Mouse (Mus musculus) small intestine, adult 2 months (tissue): ENCODE data around the gene Camk2n1. TPM values are rescaled to one million over a fixed set of nuclear protein-coding genes. Genes with fewer than 3 reads are reported as not detected.
A peak's percentile ranks its signal among the peaks of the same experiment; 100 is the strongest.

ENCODE experiments used
- H3K27ac ChIP-seq: fragments of 200-500 bp; 2 replicates; pipeline ENCODE4 v1.5.1; 2012; ENCODE audit warnings: low read depth, low read length, control low read depth, inconsistent platforms; ENCODE audit not compliant: insufficient read depth
- H3K27me3 ChIP-seq: fragments of 200-500 bp; 2 replicates; pipeline ENCODE4 v1.6.1; 2012; ENCODE audit warnings: mild to moderate bottlenecking, moderate library complexity, low read length, inconsistent platforms; ENCODE audit not compliant: control insufficient read depth, insufficient read depth
- H3K36me3 ChIP-seq: fragments of 200-500 bp; 2 replicates; pipeline ENCODE4 v1.6.1; 2012; ENCODE audit warnings: mild to moderate bottlenecking, low read length, control low read depth, inconsistent platforms; ENCODE audit not compliant: control insufficient read depth, insufficient read depth
- H3K4me1 ChIP-seq: fragments of 200-500 bp; 2 replicates; pipeline ENCODE4 v1.6.1; 2012; ENCODE audit warnings: low read length, inconsistent platforms, mixed read lengths; ENCODE audit not compliant: control insufficient read depth, insufficient read depth, insufficient read length
- H3K4me3 ChIP-seq: fragments of 200-500 bp; 2 replicates; pipeline ENCODE4 v1.5.1; 2012; ENCODE audit warnings: low read depth, mild to moderate bottlenecking, control low read depth, inconsistent platforms, low read length, moderate library complexity
- CTCF ChIP-seq: fragments of 200-500 bp; IDR thresholded peaks from 2 replicates; pipeline ENCODE4 v1.5.1; 2012; ENCODE audit warnings: low read depth, mild to moderate bottlenecking, control low read depth, inconsistent platforms, low read length, moderate library complexity, mixed read lengths; ENCODE audit not compliant: insufficient replicate concordance, insufficient read length; ENCODE audit errors: extremely low read depth
- POLR2A ChIP-seq: fragments of 200-500 bp; IDR thresholded peaks from 2 replicates; pipeline ENCODE4 v1.6.1; 2012; ENCODE audit warnings: low read depth, mild to moderate bottlenecking, control low read depth, inconsistent platforms, low read length, moderate library complexity
- WGBS: fragments of 180-500 bp; shearing (Covaris S2); methylation state at CpG from one replicate; pipeline ENCODE4 v1.1.7; 2018; 5-methylcytosine and 5-hydroxymethylcytosine counted together
- polyA plus RNA-seq: library from polyadenylated mRNA; depleted of rRNA; stranded (reverse); fragments of >200 nt; gene quantifications from 2 replicates; pipeline ENCODE4 v1.2.3, GENCODE M21; 2012

Gene Camk2n1
- polyA plus RNA-seq, 1 experiment: 93.9 TPM

DNA sequence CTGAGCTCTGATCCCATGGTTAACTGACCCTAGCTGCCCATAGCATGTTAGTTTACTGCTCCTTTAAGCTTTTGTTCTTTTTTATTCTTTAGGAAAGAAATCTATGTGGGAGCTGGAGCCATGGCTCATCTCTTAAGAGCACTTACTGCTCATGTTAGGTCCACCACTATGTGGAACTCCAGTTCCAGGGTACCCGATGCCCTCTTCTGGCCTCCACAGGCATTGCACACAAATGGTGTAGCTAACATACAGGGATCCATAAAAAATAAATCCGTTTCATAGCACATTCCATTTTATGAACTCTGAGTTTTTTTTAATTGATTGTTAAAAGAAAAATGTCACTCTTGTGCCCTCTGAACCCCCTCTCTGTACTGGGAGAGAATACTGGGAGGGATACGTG, 24.3 kb upstream of the Camk2n1 start:
- WGBS: 43% methylated on average over 3 of the region's 3 CpGs
- TF ChIP-seq POLR2A (no peak), CTCF (peak; percentile 50; the same call in 1 of the 2 replicates)
- no peak overlapping the region for H3K27ac ChIP-seq
- H3K4me3 ChIP-seq: no peak overlapping the region
- no peaks in the 10 kb centered on the region for H3K27me3 ChIP-seq
- no peaks in the 10 kb centered on the region for H3K36me3 ChIP-seq
- H3K4me1 ChIP-seq: peaks cover 14% of the 10 kb centered on the region; the same call in 1 of the 2 replicates

- TF ChIP-seq CTCF (no peak), POLR2A (no peak)
- 56% methylated on average over 8 of the region's 8 CpGs for WGBS
- H3K4me1 ChIP-seq: peaks cover 13% of the 10 kb centered on the region
- peaks cover 3% of the 10 kb centered on the region; the same call in 1 of the 2 replicates for H3K36me3 ChIP-seq
- no peak overlapping the region for H3K27ac ChIP-seq
- no peaks in the 10 kb centered on the region for H3K27me3 ChIP-seq
- H3K4me3 ChIP-seq: no peak overlapping the region
These were observed 22.8 kb upstream of the Camk2n1 start for GRCm38 (mm10) chr4:138431340-138431739.

DNA sequence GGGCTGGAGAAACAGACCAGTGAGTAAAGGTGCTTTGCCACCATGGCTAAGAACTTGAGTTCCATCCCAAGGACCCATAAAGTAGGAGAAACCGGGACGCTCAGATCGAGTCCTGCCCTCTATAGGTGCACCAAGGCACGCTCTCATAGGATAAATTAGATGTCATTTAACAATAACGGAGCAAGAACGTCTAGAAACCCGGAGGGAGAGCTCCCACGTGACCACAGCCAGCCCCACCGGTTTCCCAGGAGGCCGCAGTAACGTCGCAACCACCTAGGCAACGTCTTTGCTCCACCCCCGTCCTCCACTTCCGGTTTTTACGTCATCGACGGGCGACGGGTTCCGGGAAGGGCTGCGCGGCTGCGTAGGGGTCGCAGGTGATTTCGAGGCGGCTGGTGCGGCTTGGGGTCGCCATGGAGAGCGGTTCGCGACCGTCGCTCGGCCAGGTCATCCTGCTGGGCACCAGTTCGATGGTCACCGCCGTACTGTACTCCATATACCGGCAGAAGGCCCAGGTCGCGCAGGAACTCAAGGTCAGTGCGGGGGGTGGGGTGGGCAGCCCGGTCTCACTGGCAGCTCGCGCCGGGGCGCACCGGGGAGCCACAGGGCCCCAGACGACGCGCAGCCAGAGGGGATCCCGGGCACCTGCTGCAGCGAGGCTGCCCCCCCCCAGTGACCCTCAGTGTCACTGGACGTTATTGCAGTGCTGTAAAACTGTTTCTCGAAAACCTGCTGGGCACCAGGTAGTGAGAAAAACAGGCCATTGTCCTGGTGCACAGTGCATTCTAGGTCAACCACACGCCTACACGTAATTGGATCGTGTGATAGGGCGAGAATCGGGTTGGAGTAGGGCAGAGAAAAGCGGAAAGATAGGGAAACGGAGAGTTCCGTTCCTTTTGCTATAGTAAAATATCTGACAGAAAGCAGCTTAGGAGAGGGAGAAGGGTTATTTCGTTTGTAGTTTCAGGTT, 19.5 kb upstream of the Camk2n1 start, which contains the start of gene Mul1:
Gene Mul1, plus strand, starts transcription at position 325 of the 970 bp plus-strand sequence.
- Histone ChIP-seq H3K36me3 (peaks cover 33% of the 10 kb centered on the region), H3K4me1 (peaks cover 9% of the 10 kb centered on the region), H3K27ac (peak within 1 kb of the TSS; percentile 77), H3K4me3 (peak within 1 kb of the TSS; percentile 88), H3K27me3 (no peaks in the 10 kb centered on the region)
- WGBS: under 1% methylated on average over 64 of the region's 64 CpGs
- TF ChIP-seq POLR2A: peak; percentile 40; the same call in 1 of the 2 replicates
- no peak for TF ChIP-seq CTCF

DNA sequence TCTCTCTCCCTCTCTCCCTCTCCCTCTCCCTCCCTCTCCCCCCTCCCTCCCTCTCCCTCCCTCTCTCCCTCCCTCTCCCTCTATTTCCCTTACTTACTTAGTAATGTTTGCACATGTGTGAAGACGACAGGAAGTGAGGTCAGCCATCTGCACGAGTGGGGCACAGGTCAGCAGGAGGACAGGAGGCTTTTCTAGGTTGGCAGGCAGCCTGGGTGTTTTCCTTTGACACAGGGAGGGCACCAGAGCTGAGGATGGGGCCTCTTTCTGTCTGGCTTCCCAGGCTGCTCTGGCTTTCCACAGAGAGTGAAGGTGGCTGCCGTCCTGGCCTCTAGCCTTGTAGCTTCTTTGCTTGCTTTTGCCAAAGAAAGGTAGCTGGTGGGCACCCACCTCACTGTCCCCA, 14.1 kb upstream of the Camk2n1 start:
- H3K27me3 ChIP-seq: no peaks in the 10 kb centered on the region
- no peak overlapping the region for H3K4me3 ChIP-seq
- H3K36me3 ChIP-seq: peaks cover 50% of the 10 kb centered on the region
- WGBS: 43% methylated on average over 3 of the region's 3 CpGs
- H3K4me1 ChIP-seq: peaks cover 7% of the 10 kb centered on the region
- TF ChIP-seq CTCF (no peak), POLR2A (no peak)
- no peak overlapping the region for H3K27ac ChIP-seq

GRCm38 (mm10) chr4:138444941-138445340, 9.2 kb upstream of the Camk2n1 start:
- Histone ChIP-seq H3K36me3 (peaks cover 15% of the 10 kb centered on the region), H3K4me1 (no peaks in the 10 kb centered on the region), H3K27ac (no peak overlapping the region), H3K27me3 (no peaks in the 10 kb centered on the region), H3K4me3 (no peak overlapping the region)
- TF ChIP-seq POLR2A: no peak
- 29% methylated on average over 5 of the region's 5 CpGs for WGBS

DNA sequence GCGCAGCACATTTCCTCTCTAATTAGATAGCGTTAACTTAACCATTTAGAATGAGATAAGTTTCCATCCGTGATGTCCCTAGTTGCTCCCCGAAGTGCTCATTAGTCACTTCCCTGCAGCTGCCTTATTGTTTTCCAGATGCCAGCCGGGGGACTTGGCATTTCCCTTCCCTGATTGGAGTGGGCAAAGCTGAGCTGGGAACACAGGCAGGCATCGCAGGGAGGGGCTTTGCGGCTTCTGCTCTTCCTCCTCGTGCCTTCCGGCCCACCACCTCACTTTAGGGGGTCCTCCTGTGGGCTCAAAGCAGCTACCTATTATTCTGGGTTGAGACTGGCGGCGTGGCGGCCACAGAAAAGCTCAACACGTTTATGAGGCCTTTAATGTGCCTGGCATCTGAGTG, 7.1 kb upstream of the Camk2n1 start:
- no peaks in the 10 kb centered on the region for H3K27me3 ChIP-seq
- TF ChIP-seq CTCF: no peak
- TF ChIP-seq POLR2A: no peak
- H3K36me3 ChIP-seq: peaks cover under 1% of the 10 kb centered on the region; the same call in 1 of the 2 replicates
- 26% methylated on average over 13 of the region's 13 CpGs for WGBS
- H3K4me3 ChIP-seq: no peak overlapping the region
- no peaks in the 10 kb centered on the region for H3K4me1 ChIP-seq
- no peak overlapping the region for H3K27ac ChIP-seq

DNA sequence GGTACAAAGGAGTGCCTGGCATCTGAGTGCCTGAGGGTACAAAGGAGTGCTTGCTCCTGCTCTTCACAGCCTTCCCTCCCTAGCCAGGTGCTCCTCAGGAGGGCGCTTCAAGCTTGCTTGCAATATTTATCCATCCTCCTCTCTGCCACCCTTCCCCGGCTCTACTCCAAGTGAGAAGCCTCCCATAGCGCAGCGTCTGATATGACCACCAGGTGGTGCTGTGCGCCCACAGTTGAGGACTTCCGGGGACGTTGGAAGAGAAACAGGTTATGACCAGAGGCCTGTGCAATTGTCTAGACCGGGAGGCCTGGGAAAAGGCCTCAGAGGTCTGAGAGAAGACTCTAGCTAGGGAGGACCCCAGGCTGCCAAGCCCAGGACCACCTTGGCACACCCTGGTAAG, 6.7 kb upstream of the Camk2n1 start:
- Histone ChIP-seq H3K36me3 (no peaks in the 10 kb centered on the region; the same call in 1 of the 2 replicates), H3K27me3 (no peaks in the 10 kb centered on the region), H3K4me3 (no peak overlapping the region), H3K27ac (no peak overlapping the region), H3K4me1 (no peaks in the 10 kb centered on the region)
- TF ChIP-seq CTCF: peak; percentile 96; the same call in 1 of the 2 replicates
- TF ChIP-seq POLR2A: no peak
- WGBS: 2% methylated on average over 8 of the region's 8 CpGs
